Mouse (Mus musculus) thymus, adult 2 months (tissue): Measurements from ENCODE around the gene Gsg1. TPM values are rescaled to one million over a fixed set of nuclear protein-coding genes. Genes with fewer than 3 reads are reported as not detected.
A peak's percentile ranks its signal among the peaks of the same experiment; 100 is the strongest.

ENCODE experiments used
- DNase-seq: peaks from one replicate; pipeline ENCODE4 v3.0.0; 2021
- H3K27ac ChIP-seq: fragments of 200-500 bp; 2 replicates; pipeline ENCODE4 v1.5.1; 2012; ENCODE audit warnings: low read length, control low read depth; ENCODE audit not compliant: control insufficient read depth, insufficient read depth
- H3K27me3 ChIP-seq: fragments of 200-500 bp; 2 replicates; pipeline ENCODE4 v1.6.1; 2012; ENCODE audit warnings: mild to moderate bottlenecking, low read length, moderate library complexity, mixed read lengths; ENCODE audit not compliant: control insufficient read depth, insufficient read depth
- H3K36me3 ChIP-seq: fragments of 200-500 bp; 2 replicates; pipeline ENCODE4 v1.6.1; 2012; ENCODE audit warnings: mild to moderate bottlenecking, low read length, moderate library complexity; ENCODE audit not compliant: control insufficient read depth, insufficient read depth
- H3K4me1 ChIP-seq: fragments of 200-500 bp; replicated peaks from 2 replicates; pipeline ENCODE4 v1.6.1; 2012; ENCODE audit warnings: low read length; ENCODE audit not compliant: control insufficient read depth, insufficient read depth
- H3K4me3 ChIP-seq: fragments of 200-500 bp; 2 replicates; pipeline ENCODE4 v1.5.1; 2012; ENCODE audit warnings: mild to moderate bottlenecking, low read length, control low read depth, moderate library complexity; ENCODE audit not compliant: control insufficient read depth, insufficient read depth
- CTCF ChIP-seq: fragments of 200-500 bp; IDR thresholded peaks from 2 replicates; pipeline ENCODE4 v1.5.1; 2012; ENCODE audit warnings: mild to moderate bottlenecking, control low read depth, low read length, moderate library complexity, borderline replicate concordance; ENCODE audit not compliant: control insufficient read depth, poor library complexity, insufficient read depth; ENCODE audit errors: extremely low read depth
- POLR2A ChIP-seq: fragments of 200-500 bp; IDR thresholded peaks from 2 replicates; pipeline ENCODE4 v1.6.1; 2012; ENCODE audit warnings: mild to moderate bottlenecking, low read length, control low read depth, moderate library complexity; ENCODE audit not compliant: control insufficient read depth, poor library complexity, insufficient read depth; ENCODE audit errors: extremely low read depth
- WGBS: fragments of 180-500 bp; shearing (Covaris S2); methylation state at CpG from one replicate; pipeline ENCODE4 v1.1.7; 2018; 5-methylcytosine and 5-hydroxymethylcytosine counted together
- polyA plus RNA-seq: library from polyadenylated mRNA; depleted of rRNA; stranded (reverse); fragments of >200 nt; gene quantifications from 2 replicates; pipeline ENCODE4 v1.2.3, GENCODE M21; 2012

Gene Gsg1
- polyA plus RNA-seq, 1 experiment: 1.8 TPM

DNA sequence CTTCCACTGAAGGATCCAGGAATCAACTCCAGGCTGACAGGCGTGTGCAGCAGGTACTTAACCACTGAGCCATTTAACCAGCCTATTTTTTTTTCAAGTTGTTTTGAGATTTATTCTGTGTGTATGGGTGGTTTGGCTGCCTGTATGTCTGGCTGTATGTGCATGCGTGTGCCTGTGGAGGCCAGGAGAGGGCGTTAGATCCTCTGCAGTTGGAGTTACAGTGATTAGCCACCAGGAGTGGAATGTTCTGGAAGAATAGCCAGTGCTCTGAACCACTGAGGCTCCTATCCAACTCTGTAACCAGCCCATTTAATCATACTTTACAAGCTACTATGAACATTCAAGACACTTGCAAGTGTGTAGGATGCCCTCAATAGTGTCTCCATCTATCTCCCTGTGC is 17.6 kb downstream of the Gsg1 start:
- Histone ChIP-seq H3K4me3 (no peak overlapping the region), H3K36me3 (no peaks in the 10 kb centered on the region; the same call in 1 of the 2 replicates), H3K27ac (no peak overlapping the region), H3K4me1 (peaks cover 20% of the 10 kb centered on the region), H3K27me3 (no peaks in the 10 kb centered on the region)
- TF ChIP-seq CTCF: no peak
- no peak for TF ChIP-seq POLR2A
- DNase-seq: no peak
- WGBS: 94% methylated on average over 3 of the region's 3 CpGs

DNA sequence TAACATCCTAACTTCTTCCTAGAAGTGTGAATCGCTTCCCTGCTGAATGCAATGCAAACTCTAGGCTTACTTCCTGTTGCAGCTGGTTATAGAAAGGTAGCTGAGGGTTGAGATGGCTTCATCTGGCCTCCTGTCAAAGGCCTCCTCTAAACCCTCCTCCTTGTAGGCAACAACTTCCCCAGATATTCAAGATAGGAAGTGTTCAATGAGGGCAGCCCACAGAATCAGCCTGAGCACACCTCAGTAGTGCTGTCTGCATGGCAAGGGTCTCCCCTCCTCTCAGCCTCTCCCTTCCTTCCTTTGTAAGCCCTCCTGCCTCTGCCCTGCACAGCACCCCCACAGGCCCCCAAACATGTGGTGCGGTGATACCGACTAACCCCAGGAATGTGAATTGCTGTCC is 18.4 kb downstream of the Gsg1 start:
- no peak overlapping the region for H3K4me3 ChIP-seq
- no peaks in the 10 kb centered on the region; the same call in 1 of the 2 replicates for H3K36me3 ChIP-seq
- no peaks in the 10 kb centered on the region for H3K27me3 ChIP-seq
- peak overlapping the region; percentile 18; the same call in 1 of the 2 replicates for H3K27ac ChIP-seq
- WGBS: 57% methylated on average over 3 of the region's 3 CpGs
- DNase-seq: peak; percentile 18
- no peak for TF ChIP-seq CTCF
- no peak for TF ChIP-seq POLR2A
- H3K4me1 ChIP-seq: peaks cover 20% of the 10 kb centered on the region

DNA sequence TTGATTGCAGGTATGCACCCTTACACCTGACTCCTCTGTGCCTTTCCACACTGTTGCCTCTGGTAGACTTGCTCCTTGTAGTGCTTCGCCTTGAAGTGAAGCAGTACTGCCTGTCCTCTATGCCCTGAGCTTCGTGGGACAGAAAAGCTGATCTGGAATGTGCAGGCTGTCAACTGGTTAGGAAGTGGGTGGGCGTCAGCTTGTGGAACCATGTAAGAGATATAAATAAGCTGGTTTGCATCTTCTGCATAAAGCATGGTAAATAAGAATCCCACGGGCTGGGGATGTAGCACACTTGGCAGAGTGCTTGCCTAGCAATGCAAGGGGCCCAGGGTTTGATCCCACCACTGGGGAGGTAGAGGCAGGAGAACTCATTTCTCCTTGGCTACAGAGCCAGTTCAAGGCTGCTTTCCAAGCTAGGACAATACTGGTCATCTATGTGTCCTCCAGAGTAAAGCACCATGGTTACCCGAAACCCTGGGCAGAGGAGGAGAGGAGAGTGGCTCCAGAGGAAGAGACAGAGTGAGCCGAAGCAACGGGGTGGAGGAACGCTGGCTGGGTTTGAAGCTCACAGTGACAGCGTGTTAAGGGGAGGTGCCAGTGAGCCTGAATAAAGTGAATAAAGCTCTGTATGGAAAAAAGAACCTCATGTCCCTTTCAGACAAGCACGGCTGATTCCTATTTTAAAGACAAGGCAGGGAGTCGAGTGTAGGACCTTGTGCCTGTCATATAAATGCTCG is 21.5 kb downstream of the Gsg1 start:
- no peaks in the 10 kb centered on the region for H3K27me3 ChIP-seq
- DNase-seq: no peak
- TF ChIP-seq POLR2A: no peak
- TF ChIP-seq CTCF: no peak
- H3K4me1 ChIP-seq: peaks cover 28% of the 10 kb centered on the region
- H3K36me3 ChIP-seq: no peaks in the 10 kb centered on the region; the same call in 1 of the 2 replicates
- no peak overlapping the region for H3K4me3 ChIP-seq
- H3K27ac ChIP-seq: no peak overlapping the region
- whole genome bisulfite sequencing: 95% methylated on average over 12 of the region's 12 CpGs

DNA sequence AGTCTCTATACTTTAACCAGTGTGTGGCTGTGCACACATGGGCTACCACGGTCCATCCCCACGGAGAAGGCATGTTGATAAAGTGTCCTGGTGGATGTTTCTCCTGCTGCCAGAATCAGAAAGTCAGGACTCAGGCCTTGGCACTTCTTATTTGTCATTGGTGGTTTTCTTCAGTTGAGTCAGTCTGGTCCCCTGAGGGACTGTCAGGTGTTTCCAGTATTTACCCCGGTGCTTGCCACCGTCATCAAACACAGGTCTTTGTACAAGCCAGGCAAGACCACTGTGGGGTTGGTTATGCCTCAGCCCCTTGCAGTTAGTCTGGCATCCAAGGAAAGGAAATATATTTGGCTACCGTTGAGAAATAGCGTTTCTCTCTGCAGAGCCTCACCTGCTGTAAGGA is 23.6 kb downstream of the Gsg1 start:
- no peak for DNase-seq
- Histone ChIP-seq H3K36me3 (peaks cover 9% of the 10 kb centered on the region; the same call in 1 of the 2 replicates), H3K27ac (no peak overlapping the region), H3K27me3 (no peaks in the 10 kb centered on the region), H3K4me3 (no peak overlapping the region), H3K4me1 (peaks cover 19% of the 10 kb centered on the region)
- TF ChIP-seq POLR2A (no peak), CTCF (no peak)
- WGBS: 77% methylated on average over 6 of the region's 6 CpGs

DNA sequence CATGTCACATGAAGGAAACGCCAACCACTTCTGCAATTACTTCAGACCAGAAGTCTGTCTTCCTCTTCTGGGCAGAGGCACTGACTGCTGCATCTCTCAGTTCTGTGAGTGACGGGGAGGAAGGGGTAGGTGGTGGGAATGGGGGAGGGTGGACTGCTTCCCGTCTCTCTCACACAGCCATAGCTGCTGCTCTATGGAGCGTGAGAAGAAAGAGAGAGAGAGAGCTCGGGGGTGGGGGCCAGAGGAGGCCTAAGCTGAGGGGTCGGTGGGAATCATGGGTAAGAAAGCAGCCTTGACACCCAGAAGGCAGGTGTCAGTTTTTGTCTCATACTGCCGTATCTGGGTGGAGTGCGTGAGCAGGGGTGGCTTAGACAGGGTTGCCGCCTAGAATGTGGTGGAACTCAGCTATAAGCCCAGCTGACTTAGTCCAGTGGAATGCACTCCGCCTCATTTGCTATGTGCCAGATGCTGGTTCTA is 25.6 kb downstream of the Gsg1 start:
- WGBS: 20% methylated on average over 10 of the region's 10 CpGs
- peaks cover 9% of the 10 kb centered on the region; the same call in 1 of the 2 replicates for H3K36me3 ChIP-seq
- TF ChIP-seq CTCF: no peak
- TF ChIP-seq POLR2A: no peak
- no peak overlapping the region for H3K4me3 ChIP-seq
- peak overlapping the region; percentile 14; the same call in 1 of the 2 replicates for H3K27ac ChIP-seq
- DNase-seq: peak; percentile 31
- H3K4me1 ChIP-seq: peaks cover 15% of the 10 kb centered on the region
- no peaks in the 10 kb centered on the region for H3K27me3 ChIP-seq

DNA sequence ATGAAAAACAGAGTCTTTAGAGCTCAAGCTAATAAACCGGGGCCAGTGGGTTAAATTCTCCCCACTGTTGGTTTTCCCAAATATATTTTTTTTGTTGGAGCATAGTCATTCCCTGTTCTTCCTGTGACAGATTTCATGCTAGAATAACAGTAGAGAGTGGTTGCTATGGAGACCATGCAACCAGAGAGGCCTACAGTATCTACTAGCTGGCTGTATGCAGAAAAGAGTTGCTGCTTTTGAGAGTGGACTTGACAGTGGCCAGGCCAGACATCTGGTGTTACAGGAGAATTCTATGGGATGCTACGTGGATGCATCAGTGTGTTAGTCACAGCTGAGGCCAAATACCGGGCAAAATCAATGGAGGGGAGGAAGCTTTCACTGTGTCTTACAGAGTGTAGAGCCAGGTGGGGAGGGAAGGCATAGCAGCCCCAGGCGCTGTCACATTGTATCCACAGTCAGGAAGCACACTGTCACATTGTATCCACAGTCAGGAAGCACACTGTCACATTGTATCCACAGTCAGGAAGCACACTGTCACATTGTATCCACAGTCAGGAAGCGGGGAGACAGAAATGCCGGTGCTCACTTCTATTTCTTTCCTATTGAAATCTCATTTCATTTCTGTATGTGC is 30.2 kb downstream of the Gsg1 start:
- H3K27ac ChIP-seq: no peak overlapping the region
- H3K27me3 ChIP-seq: no peaks in the 10 kb centered on the region
- H3K4me3 ChIP-seq: no peak overlapping the region
- TF ChIP-seq POLR2A: no peak
- TF ChIP-seq CTCF: no peak
- 84% methylated on average over 6 of the region's 6 CpGs for WGBS
- DNase-seq: no peak
- H3K4me1 ChIP-seq: peaks cover 14% of the 10 kb centered on the region
- H3K36me3 ChIP-seq: peaks cover 9% of the 10 kb centered on the region; the same call in 1 of the 2 replicates
